Mouse (Mus musculus) small intestine, adult 2 months (tissue): ENCODE data around the gene Tcea3.

Experiments
- CTCF ChIP-seq: fragments of 200-500 bp; IDR thresholded peaks from 2 replicates; pipeline ENCODE4 v1.5.1; 2012; ENCODE audit warnings: low read depth, mild to moderate bottlenecking, control low read depth, inconsistent platforms, low read length, moderate library complexity, mixed read lengths; ENCODE audit not compliant: insufficient replicate concordance, insufficient read length; ENCODE audit errors: extremely low read depth
- POLR2A ChIP-seq: fragments of 200-500 bp; IDR thresholded peaks from 2 replicates; pipeline ENCODE4 v1.6.1; 2012; ENCODE audit warnings: low read depth, mild to moderate bottlenecking, control low read depth, inconsistent platforms, low read length, moderate library complexity

DNA sequence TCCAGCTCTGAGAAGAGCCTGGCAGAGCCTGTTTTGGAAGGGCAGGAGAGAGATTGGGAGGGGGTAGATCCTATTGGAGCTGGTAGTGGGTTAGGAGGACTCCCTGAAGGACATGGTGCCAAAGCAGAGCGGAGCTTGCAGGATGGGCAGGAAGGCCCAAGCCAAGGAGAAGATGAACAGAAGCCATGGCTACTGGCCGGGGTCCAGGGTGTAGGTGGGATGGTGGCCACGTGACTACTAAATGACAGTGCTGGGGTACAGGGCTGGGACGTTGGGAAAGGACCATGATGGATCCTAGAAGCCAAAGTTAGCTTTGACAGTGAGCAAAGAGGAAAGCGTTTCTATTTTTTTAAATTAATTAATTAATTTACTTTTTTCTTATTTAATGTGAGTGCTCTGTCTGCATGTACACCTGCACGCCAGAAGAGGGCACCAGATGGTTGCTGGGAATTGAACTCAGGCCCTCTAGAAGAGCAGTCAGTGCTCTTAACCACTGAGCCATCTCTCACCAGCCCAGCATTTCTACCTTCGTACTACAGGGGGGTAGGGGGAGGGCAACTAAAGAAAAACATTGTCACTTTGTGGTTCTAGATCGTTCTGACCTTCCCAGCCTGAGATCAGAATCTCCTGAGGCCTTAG is 5.3 kb upstream of the Tcea3 start:
- TF ChIP-seq POLR2A: no peak
- peak; percentile 33; the same call in 1 of the 2 replicates for TF ChIP-seq CTCF
